Mouse (Mus musculus) hindbrain, postnatal 0 days (tissue): ENCODE measurements around the gene Ess2. TPM values are rescaled to one million over a fixed set of nuclear protein-coding genes. Genes with fewer than 3 reads are reported as not detected.

Experiments used
- ATAC-seq: fragments of 200-750 bp; cut with Nextera tagmentation; 2 replicates; pipeline ENCODE4 v1.8.0; 2017; ENCODE audit warnings: mild to moderate bottlenecking, moderate TSS enrichment, moderate library complexity
- DNase-seq: peaks from one replicate; pipeline ENCODE4 v3.0.0-alpha.2; 2015; ENCODE audit warnings: low spot score
- H3K27ac ChIP-seq: fragments of 300-500 bp; sonication (generic); 2 replicates; pipeline ENCODE4 v1.5.1; 2014; ENCODE audit warnings: mild to moderate bottlenecking
- H3K27me3 ChIP-seq: fragments of 300-500 bp; sonication (generic); 2 replicates; pipeline ENCODE4 v1.6.1; 2014; ENCODE audit warnings: low read length, mixed read lengths; ENCODE audit not compliant: insufficient read depth
- H3K36me3 ChIP-seq: fragments of 300-500 bp; sonication (generic); 2 replicates; pipeline ENCODE4 v1.6.1; 2014; ENCODE audit warnings: low read length, mixed read lengths; ENCODE audit not compliant: insufficient read depth
- H3K4me1 ChIP-seq: fragments of 300-500 bp; sonication (generic); 2 replicates; pipeline ENCODE4 v1.6.1; 2014; ENCODE audit warnings: antibody characterized with exemption, low read length, mixed read lengths; ENCODE audit not compliant: insufficient read depth
- H3K4me2 ChIP-seq: fragments of 300-500 bp; sonication (generic); 2 replicates; pipeline ENCODE4 v1.6.1; 2014; ENCODE audit warnings: low read depth, mild to moderate bottlenecking, low read length, moderate library complexity, mixed read lengths
- H3K4me3 ChIP-seq: fragments of 300-500 bp; sonication (generic); 2 replicates; pipeline ENCODE4 v1.5.1; 2014; ENCODE audit warnings: low read length
- H3K9ac ChIP-seq: fragments of 300-500 bp; sonication (generic); replicated peaks from 2 replicates; pipeline ENCODE4 v1.6.1; 2014; ENCODE audit warnings: mild to moderate bottlenecking, low read length, moderate library complexity, mixed read lengths
- H3K9me3 ChIP-seq: fragments of 300-500 bp; sonication (generic); 2 replicates; pipeline ENCODE4 v1.6.1; 2016; ENCODE audit warnings: low read length, mixed read lengths
- CTCF ChIP-seq: IDR thresholded peaks from 2 replicates; pipeline ENCODE4 v1.5.1; 2016; ENCODE audit warnings: antibody characterized with exemption, control low read depth, low read depth
- WGBS: fragments of 180-500 bp; shearing (Covaris S2); extraction: QIAGEN DNeasy Blood & Tissue Kit; methylation state at CpG from one replicate; pipeline ENCODE4 v1.1.7; 2014; 5-methylcytosine and 5-hydroxymethylcytosine counted together
- polyA plus RNA-seq: library from polyadenylated mRNA; unstranded; fragments of >200 nt; fragmentation: Nextera tagmentation; extraction: Ambion mirVana; gene quantifications from 2 replicates; pipeline ENCODE4 v1.2.1, GENCODE M21; 2015
- total RNA-seq: library from RNA; depleted of rRNA; stranded (reverse); fragments of >200 nt; gene quantifications from 2 replicates; pipeline ENCODE4 v1.2.3, GENCODE M21; 2014

Ess2 gene
- total and polyA plus RNA-seq, 2 experiments from 2014 or later = 37.7 to 38.8 TPM

DNA sequence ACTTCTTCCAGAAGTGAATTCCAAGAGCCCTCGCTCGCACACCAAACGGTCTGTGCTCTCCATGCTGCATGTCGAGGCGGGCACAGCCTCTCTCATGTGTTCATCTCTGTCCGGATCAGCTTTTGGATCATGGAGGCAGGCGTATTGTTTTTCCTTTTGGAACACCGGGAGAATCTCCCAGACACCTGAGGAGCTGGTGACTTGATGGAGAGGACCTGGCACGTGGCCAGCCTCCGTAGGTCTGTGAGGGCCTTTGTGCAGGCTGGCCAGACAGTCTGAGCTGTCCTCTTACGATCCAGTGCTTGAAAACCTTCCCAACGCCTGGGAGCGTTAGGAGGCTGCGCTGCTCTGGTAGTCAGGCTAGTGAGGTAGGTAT is 11.0 kb upstream of the Ess2 start:
- H3K4me1 ChIP-seq = peaks cover 18% of the 10 kb centered on the region

DNA sequence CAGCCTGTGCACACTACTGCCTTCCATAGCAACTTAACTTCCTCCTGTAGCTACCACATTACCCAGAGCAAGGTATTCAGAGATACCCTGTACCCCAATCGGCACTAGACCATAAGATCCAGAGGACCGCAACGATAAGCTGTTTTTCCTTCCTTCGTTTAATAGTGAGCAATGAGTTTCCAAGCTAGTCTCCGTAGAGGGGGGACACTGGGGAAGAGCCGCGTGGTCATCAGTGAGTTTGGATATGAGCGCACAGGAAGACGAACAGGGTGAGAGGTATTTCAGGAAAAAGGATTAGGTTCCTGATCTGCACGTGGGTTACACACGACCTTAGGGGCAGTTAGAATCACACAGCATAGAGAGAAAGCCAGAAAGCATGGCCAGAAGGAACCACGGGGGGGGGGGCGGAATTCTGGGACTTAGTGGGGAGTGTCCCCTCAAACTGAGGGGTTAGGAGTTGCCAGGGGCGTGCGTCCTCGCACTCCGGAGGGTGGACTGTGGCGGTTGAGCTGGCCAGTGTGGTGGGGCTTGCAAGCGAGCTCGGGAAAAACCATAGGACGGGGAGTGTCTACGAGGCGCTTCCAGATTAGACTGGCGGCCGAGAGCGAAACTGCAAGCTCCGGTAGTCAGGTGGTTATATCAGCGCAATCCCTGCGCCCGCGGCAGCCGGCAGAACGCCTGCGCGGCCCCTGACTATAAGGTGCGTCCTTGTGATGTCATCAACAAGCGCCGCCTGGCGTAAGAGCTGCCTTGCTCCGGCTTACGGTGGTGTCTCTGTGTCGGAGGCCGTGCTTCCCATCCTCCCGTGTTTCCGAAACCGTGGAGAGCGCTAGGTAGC is 10.4 kb upstream of the Ess2 start:
- peak; percentile 100 for DNase-seq
- peak; percentile 97 for ATAC-seq
- peak overlapping the region; percentile 72 for H3K9ac ChIP-seq
- peaks cover 12% of the 10 kb centered on the region for H3K4me1 ChIP-seq
- H3K27me3 ChIP-seq = peaks cover 3% of the 10 kb centered on the region
- WGBS = 2% methylated on average over 46 of the region's 47 CpGs
- peak; percentile 77 for TF ChIP-seq CTCF
- H3K4me2 ChIP-seq = peak overlapping the region; percentile 98
- H3K27ac ChIP-seq = peak overlapping the region; percentile 90
- H3K36me3 ChIP-seq = peaks cover 15% of the 10 kb centered on the region; the same call in 1 of the 2 replicates
- no peaks in the 10 kb centered on the region for H3K9me3 ChIP-seq
- H3K4me3 ChIP-seq = peak overlapping the region; percentile 58

More for the DNA sequence above, 11.0 kb upstream of the Ess2 start:
- 1% methylated on average over 14 of the region's 14 CpGs for WGBS
- Histone ChIP-seq H3K36me3 (peaks cover 15% of the 10 kb centered on the region; the same call in 1 of the 2 replicates), H3K27ac (peak overlapping the region; percentile 90), H3K27me3 (no peaks in the 10 kb centered on the region), H3K9ac (peak overlapping the region; percentile 72), H3K4me2 (peak overlapping the region; percentile 98), H3K4me3 (peak overlapping the region; percentile 58), H3K9me3 (no peaks in the 10 kb centered on the region)
- no peak for TF ChIP-seq CTCF
- DNase-seq (peak; percentile 41), ATAC-seq (peak; percentile 24)

GRCm38 (mm10) chr16:17920586-17920985 is 9.4 kb upstream of the Ess2 start:
- H3K4me1 ChIP-seq = peaks cover 7% of the 10 kb centered on the region; the same call in 1 of the 2 replicates
- 0 out of 2 replicates have a peak overlapping the region, but pooled peaks have one; percentile 90 for H3K27ac ChIP-seq
- no peak overlapping the region for H3K4me3 ChIP-seq
- ATAC-seq = no peak
- peak overlapping the region; percentile 98; the same call in 1 of the 2 replicates for H3K4me2 ChIP-seq
- peaks cover 13% of the 10 kb centered on the region for H3K27me3 ChIP-seq
- TF ChIP-seq CTCF = no peak
- DNase-seq = no peak
- H3K9me3 ChIP-seq = no peaks in the 10 kb centered on the region
- 14% methylated on average over 20 of the region's 20 CpGs for WGBS
- peaks cover 9% of the 10 kb centered on the region; the same call in 1 of the 2 replicates for H3K36me3 ChIP-seq
- H3K9ac ChIP-seq = peak overlapping the region; percentile 21; the same call in 1 of the 2 replicates

DNA sequence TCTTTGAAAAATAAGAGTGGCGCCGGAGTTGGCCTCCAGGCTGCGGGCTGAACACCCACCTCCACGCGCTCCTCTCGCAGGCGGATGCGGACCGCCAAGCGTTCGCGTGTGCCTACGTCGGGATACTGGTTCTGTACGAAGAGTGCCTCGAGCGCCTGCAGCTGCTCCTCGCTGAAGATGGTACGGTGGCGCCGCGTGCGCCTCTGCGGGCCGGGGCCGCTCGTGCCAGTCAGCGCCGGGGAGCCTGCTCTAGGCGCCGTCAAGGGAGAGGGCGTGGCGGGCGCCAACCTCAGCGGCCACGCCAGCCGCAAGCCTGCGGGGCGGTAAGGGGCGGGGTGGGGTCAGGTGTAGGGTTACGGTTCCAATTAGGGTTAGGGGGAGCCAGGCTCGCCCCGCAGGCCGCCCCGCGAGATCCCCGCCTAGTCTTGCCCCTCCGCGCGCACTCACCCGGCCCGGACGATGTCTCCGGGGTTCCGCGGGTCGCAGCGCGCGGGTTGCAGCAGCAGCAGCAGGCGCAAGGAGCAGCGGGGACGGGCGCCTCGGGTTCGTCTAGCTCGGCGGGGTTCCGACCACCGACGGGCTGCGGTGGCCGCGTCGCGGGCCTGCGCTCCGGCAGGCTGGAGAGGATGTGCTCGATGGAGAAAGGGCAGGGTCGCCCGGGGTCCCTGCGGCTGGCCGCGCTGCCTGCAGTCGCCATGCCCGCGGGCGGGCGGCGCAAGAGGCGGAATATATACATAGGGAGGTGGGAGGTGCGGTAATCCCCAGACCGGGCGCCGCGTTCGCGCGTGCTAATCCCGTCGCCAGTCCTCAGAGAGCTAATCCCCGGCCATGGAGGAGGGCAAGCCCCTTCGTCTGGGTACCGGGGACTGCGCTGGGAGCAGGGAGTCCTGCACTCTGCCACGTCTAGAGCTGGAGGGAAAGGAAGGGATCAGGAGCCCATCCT is 3.4 kb upstream of the Ess2 start, which contains the start of gene Gsc2:
TSS of gene Gsc2 (minus strand) at position 753 of the 943 bp plus-strand sequence.
- Histone ChIP-seq H3K36me3 (no peaks in the 10 kb centered on the region), H3K9ac (peak within 1 kb of the TSS; percentile 28; the same call in 1 of the 2 replicates), H3K9me3 (no peaks in the 10 kb centered on the region), H3K27ac (no peak within 1 kb of the TSS), H3K4me2 (peak within 1 kb of the TSS; percentile 51), H3K27me3 (peaks cover 37% of the 10 kb centered on the region), H3K4me3 (peak within 1 kb of the TSS; percentile 32), H3K4me1 (peaks cover 16% of the 10 kb centered on the region)
- no peak for TF ChIP-seq CTCF
- 2% methylated on average over 95 of the region's 106 CpGs for whole genome bisulfite sequencing
- ATAC-seq (no peak; the same call in 1 of the 2 replicates), DNase-seq (peak; percentile 28)

DNA sequence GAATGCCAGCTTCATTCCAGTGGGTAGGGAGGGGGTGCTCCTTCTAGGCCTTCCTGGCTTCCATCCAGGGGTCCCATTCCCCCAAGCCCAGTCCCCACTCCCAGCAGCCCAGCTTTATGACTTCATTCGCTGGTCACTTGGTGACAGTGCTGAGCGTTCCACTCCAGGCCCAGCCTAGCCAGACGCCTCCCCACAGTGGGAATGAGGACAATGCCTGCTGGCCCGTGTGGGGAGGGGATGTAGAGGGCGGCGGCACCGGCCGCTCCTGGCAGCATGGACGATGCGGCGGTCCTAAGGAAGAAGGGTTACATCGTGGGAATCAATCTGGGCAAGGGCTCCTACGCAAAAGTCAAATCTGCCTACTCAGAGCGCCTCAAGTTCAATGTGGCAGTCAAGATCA is 12.7 kb downstream of the Ess2 start, which contains the start of the genes Dgcr2 and Tssk2:
TSS of gene Dgcr2 (minus strand) at position 101 of the 400 bp plus-strand sequence.
TSS of gene Tssk2 (plus strand) at position 176 of the 400 bp plus-strand sequence.
- Histone ChIP-seq H3K4me3 (no peak within 1 kb of the TSS), H3K4me2 (no peak within 1 kb of the TSS)

GRCm38 (mm10) chr16:17896091-17896490 is 15.1 kb downstream of the Ess2 start:
- Histone ChIP-seq H3K9me3 (no peaks in the 10 kb centered on the region), H3K4me2 (no peak overlapping the region), H3K27me3 (no peaks in the 10 kb centered on the region), H3K4me3 (no peak overlapping the region), H3K27ac (no peak overlapping the region), H3K4me1 (peaks cover 8% of the 10 kb centered on the region; the same call in 1 of the 2 replicates), H3K36me3 (peaks cover 24% of the 10 kb centered on the region; the same call in 1 of the 2 replicates), H3K9ac (no peak overlapping the region)
- no peak for DNase-seq
- ATAC-seq = no peak
- no peak for TF ChIP-seq CTCF

More for the DNA sequence above, 12.7 kb downstream of the Ess2 start, which contains the start of the genes Dgcr2 and Tssk2:
- Histone ChIP-seq H3K27me3 (no peaks in the 10 kb centered on the region), H3K4me1 (no peaks in the 10 kb centered on the region), H3K9ac (no peak within 1 kb of the TSS), H3K27ac (no peak within 1 kb of the TSS), H3K9me3 (no peaks in the 10 kb centered on the region), H3K36me3 (peaks cover 46% of the 10 kb centered on the region)
- 85% methylated on average over 14 of the region's 14 CpGs for WGBS
- ATAC-seq (peak; percentile 10; the same call in 1 of the 2 replicates), DNase-seq (no peak)
- TF ChIP-seq CTCF = no peak
